Mouse (Mus musculus) adrenal gland, postnatal 25 days (tissue): ENCODE data around the gene Per1. TPM values are rescaled to one million over a fixed set of nuclear protein-coding genes. Genes with fewer than 3 reads are reported as not detected.

ENCODE experiments used
- DNase-seq: peaks from one replicate; pipeline ENCODE4 v3.0.0; 2021; ENCODE audit warnings: mixed read lengths
- total RNA-seq: library from RNA; stranded (reverse); gene quantifications from 2 replicates; pipeline ENCODE4 v1.2.3, GENCODE M21; 2021

Per1 gene
- total RNA-seq, 1 experiment from 2014 or later, result 84.7 TPM

GRCm38 (mm10) chr11:69116843-69117242, 21.8 kb downstream of the Per1 start:
- no peak for DNase-seq

DNA sequence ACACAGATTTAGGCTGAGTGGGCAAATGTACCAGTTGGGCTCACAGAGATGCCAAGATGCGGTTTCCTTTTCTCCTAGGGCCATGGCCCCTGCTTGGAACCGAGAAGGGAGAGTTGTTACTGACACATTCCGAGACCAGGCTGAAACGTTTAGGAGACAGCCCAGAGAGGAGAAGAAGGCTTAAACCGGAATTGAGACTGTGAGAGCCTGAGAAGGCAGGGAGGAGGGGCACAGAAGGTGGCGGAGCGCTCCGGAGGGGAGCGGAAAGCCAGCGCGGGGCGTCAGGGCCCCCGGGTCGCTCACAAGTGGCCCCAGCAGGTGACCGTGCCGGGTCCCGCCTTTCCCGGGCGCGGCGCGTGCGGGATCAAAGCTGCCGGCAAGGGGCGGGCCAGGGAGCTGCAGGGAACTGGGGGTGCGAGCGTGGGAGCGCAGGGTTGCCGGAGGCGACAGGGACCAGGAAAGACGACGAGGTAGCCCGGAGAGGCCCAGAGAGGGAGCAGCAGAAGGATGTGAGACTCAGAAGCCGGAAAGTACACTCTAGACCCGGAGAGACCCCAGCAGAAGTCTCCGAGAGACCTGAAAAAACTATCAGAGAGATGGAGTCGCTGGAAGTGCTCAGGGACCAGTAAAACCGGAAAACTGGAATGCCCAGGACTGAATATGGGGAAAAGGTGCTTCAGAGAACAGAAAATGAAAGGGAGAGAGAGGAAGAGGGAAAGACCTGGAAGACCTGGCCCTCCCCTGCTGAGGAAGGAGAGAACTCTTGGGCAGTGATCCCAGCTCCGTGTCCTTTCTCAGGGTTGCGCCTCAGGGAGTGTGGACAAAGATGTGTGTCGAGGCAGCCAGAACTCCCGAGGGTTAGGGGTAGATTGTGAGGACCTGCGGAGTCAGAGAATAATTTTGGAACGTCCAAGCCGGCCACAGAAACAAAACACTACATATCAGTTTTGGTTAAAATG, 23.0 kb downstream of the Per1 start:
- peak; percentile 69 for DNase-seq

DNA sequence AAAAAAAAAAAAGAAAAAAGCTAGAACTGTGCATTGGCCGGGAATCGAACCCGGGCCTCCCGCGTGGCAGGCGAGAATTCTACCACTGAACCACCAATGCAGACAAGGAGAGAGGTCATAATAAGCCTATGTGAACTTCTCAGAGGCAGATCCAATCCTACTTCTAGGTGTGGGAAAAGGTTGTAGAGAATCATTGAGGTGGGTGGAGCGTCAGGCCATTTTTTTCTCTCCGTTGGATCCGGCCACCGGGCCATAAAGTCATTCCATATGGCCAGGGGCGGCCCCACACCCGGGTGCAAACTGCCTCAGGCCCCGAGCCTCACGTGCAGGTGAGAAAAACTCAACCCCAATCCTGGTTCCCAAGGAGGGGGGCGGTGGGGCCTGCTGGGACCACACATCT, 23.7 kb downstream of the Per1 start:
- peak; percentile 76 for DNase-seq

DNA sequence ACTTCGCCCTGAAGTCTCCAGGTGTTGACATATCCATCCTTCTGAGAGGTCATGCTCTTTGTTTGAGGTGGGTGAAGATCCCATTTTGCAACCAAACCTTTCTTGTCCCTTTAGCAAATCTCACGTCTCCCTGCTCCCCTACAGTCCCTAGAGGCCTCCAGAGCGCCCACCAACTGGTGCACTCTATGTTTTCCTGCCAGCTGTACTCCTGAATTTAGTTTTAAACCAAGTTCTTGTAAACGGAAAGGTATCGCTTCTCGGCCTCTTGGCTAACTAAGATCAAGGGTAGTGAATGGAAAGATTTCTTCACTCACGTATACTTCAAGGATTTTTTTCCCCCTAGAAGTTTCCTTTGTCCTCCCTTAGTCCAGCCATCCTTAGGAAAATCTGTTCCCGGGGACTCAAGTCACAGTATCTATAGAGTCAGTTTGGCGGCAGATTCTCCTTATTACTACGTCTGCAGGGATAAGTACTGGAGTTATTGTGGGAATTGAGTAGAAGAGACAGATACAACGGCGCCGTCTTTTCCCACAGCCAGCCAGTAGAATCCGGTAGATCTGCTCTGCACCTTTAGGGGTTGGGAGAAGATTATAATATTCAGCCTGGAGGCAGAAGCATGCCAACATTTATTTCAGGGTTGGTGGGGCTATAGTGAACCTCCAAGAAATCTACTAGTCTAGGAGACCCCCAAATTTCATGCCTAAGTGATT, 24.6 kb downstream of the Per1 start:
- no peak for DNase-seq

GRCm38 (mm10) chr11:69120221-69121000, 25.4 kb downstream of the Per1 start, which contains the start of gene Hes7:
Gene Hes7, plus strand, starts transcription at chr11:69120404.
- no peak for DNase-seq

DNA sequence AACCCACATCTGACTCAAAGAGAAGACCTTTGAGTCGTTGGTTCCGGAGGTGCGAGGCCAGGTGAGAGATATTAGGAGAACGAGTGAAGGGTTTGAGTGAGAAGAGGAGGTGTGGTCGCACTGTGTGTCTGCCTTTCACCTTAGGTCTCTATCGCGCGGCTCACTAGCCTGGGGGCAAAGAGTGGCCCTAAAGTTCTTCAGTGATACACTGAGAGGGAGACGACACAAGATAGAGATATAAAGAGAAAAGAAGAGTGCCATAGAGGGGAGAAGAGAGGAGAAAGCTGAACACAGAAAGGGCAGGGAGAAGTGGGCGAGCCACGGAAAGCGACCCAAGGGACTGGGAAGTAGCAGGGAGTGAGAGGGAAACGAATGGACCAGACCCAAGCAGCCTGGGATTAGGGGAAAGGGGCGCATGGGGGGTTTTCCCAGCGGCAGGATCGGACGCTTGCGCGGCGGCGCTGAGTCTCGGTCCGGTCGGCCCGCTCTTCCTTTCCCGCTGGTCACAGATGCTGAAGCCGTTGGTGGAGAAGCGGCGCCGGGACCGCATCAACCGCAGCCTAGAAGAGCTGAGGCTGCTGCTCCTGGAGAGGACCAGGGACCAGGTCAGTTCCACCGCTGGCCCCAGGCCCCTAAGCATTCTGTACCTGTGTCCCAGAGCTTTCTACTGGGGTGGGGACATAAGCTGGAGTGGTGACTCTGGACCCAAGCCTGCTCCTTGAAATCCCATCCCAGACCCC, 26.2 kb downstream of the Per1 start:
- peak; percentile 50 for DNase-seq

- no peak for DNase-seq
Observed at GRCm38 (mm10) chr11:69121741-69122335, 26.8 kb downstream of the Per1 start.

GRCm38 (mm10) chr11:69122336-69122951, 27.4 kb downstream of the Per1 start, which contains the start of gene 9130213A22Rik:
Gene 9130213A22Rik, minus strand, starts transcription at chr11:69122589.
- peak; percentile 90 for DNase-seq

DNA sequence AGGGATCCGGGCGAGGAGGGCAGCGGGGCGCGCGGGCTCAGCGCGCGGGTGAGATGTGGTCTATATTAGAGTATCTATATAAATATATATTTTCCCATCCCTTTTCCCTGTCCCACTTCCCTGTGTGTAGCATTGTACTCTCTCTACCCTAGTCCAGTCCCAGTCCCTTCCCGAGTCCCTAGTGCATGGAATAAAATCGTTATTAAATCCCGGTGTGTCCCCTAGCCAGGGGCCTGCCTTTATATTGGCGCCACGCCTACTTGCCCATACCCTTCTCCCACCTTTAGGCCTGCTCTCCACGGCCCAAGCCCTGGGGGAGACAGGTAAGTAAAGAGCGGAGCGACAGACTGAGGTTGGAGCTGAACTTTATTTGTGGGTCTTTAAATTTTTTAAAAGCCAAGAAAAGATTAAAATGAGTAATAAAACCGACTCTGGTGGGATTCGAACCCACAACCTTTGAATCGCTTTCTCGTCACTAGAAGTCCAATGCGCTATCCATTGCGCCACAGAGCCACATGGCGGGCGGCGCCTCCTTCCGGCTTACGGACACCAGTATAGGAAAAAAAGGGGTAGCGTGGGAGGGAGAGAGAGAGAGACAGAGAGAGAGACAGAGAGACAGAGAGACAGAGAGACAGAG, 28.2 kb downstream of the Per1 start:
- peak; percentile 86 for DNase-seq

GRCm38 (mm10) chr11:69123693-69124497, 28.9 kb downstream of the Per1 start:
- DNase-seq, result peak; percentile 91

DNA sequence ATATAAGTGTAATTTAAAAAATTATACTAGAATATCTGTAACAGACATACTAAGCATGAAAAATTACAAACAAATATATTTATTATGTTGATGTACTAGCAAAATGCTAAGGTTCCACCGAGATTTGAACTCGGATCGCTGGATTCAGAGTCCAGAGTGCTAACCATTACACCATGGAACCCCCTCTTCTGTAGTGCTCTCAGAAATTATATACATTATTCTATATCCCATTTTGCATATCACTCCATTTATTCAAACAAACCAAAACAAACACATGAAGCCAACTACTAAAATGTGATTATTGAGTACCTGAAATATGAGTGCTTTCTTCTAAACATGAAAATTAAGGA, 29.5 kb downstream of the Per1 start:
- DNase-seq, result peak; percentile 50

DNA sequence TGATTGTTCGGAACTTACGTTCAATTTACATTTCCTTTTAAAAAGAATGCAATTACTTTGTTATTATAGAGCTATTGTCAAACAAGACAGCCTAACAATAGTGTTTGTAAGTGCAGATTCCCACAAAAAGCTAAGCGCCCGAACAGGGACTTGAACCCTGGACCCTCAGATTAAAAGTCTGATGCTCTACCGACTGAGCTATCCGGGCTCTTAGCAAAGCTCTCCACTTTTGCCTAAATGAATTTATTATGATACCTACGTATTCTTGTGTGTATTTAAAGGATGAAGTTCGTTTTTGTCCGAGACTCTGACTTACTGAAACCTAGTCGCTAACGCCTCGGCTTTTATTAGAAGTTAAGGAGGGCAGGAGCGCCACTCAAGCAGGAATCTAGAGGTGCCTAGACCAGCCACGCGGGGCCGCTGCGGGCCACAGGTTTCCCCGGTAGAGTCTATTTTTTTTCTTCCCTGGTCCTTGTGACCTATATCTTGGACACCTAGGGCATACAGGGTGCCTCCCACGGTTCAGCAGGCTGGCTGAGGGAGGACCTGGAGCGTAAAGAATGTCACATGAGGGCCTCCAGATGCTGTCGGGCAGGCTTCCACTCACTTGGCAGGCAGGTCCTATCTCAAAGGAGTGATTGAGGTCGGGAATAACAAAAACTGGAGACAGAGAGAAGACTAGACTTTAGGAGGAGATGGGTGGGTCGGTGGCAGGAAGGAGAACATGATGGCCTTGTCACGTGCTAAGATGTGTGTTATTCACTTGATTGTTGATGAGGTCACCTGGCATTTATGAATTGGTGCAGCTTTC, 30.2 kb downstream of the Per1 start:
- peak; percentile 70 for DNase-seq

- no peak for DNase-seq
Observed at GRCm38 (mm10) chr11:69125852-69125918, 30.7 kb downstream of the Per1 start, which contains the start of gene Aloxe3. Gene Aloxe3, plus strand, starts transcription at chr11:69125896.

- DNase-seq, result no peak
Observed at GRCm38 (mm10) chr11:69125919-69126705, 31.1 kb downstream of the Per1 start.

DNA sequence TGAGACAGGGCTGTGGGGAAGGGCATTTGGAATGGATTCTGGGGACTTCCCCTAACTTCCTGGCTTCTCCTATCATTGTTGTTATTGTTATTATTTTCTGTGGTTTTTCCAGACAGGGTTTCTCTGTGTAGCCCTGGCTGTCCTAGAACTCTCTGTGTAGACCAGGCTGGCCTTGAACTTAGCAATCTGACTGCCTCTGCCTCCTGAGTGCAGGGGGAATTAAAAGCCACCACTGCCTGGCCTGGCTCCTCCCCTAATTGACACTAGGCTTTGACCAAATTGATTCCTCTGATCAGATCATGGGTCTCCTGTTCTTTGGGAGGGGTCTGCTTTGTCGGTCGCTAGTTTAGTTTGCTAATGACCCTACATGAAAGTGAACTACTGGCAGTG, 31.7 kb downstream of the Per1 start:
- DNase-seq, result no peak

- DNase-seq, result no peak
Observed at GRCm38 (mm10) chr11:69128426-69129122, 33.6 kb downstream of the Per1 start.

DNA sequence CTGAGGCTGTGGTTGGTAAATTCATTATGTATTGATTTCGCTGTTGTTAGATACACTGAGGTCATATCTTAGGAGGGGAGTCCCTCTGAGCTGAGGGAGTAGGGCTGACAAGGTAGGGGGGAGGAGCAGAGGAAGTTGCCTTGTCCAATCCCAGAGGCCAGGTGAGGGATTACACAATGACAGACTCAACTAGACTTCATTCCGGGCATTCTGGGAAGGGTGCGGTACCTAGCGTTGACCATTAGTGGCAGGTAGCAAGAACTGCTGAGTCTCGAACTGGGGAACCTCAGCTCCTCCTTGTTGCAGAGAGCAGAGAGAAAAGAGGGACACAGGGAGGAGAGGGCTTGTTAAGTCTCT, 38.5 kb downstream of the Per1 start:
- DNase-seq, result no peak
